Mouse (Mus musculus) heart, postnatal 4 days (tissue): ENCODE data around the gene Nudt9. TPM values are rescaled to one million over a fixed set of nuclear protein-coding genes. Genes with fewer than 3 reads are reported as not detected.

Experiments used
- DNase-seq: peaks from one replicate; pipeline ENCODE4 v3.0.0; 2021
- total RNA-seq, 2 experiments: library from RNA; stranded (reverse); gene quantifications; 2 replicates each; pipeline ENCODE4 v1.2.3; 2021

The Nudt9 gene
- total RNA-seq, 2 experiments from 2014 or later = 43.1 to 44.1 TPM

- no peak for DNase-seq
Observed at GRCm38 (mm10) chr5:104077508-104077907, 31.4 kb downstream of the Nudt9 start, which contains the start of gene Gm17660. Gm17660 (minus strand) TSS chr5:104077608.

- DNase-seq = no peak
Observed at GRCm38 (mm10) chr5:104080736-104081135, 34.6 kb downstream of the Nudt9 start.

GRCm38 (mm10) chr5:104085366-104085765, 39.3 kb downstream of the Nudt9 start:
- DNase-seq = no peak

GRCm38 (mm10) chr5:104089751-104090150, 43.6 kb downstream of the Nudt9 start:
- no peak for DNase-seq

- DNase-seq = no peak
Observed at GRCm38 (mm10) chr5:104095416-104096077, 49.4 kb downstream of the Nudt9 start.

- no peak for DNase-seq
Observed at GRCm38 (mm10) chr5:104096078-104096938, 50.2 kb downstream of the Nudt9 start.

GRCm38 (mm10) chr5:104101678-104102531, 55.8 kb downstream of the Nudt9 start:
- no peak for DNase-seq

- no peak for DNase-seq
Observed at GRCm38 (mm10) chr5:104103171-104103570, 57.1 kb downstream of the Nudt9 start.

GRCm38 (mm10) chr5:104104111-104104510, 58.0 kb downstream of the Nudt9 start:
- no peak for DNase-seq

- DNase-seq = no peak
Observed at GRCm38 (mm10) chr5:104108127-104108875, 62.2 kb downstream of the Nudt9 start.

- no peak for DNase-seq
Observed at GRCm38 (mm10) chr5:104108879-104109369, 62.8 kb downstream of the Nudt9 start.

GRCm38 (mm10) chr5:104109516-104109915, 63.4 kb downstream of the Nudt9 start:
- no peak for DNase-seq

- no peak for DNase-seq
Observed at GRCm38 (mm10) chr5:104110171-104110920, 64.2 kb downstream of the Nudt9 start.

- no peak for DNase-seq
Observed at GRCm38 (mm10) chr5:104112016-104112415, 65.9 kb downstream of the Nudt9 start.

- DNase-seq = no peak
Observed at GRCm38 (mm10) chr5:104112511-104112910, 66.4 kb downstream of the Nudt9 start.

GRCm38 (mm10) chr5:104113491-104114172, 67.5 kb downstream of the Nudt9 start, which contains the start of gene Sparcl1:
Sparcl1 (minus strand) TSS chr5:104113733.
- DNase-seq = peak; percentile 43
